Mouse (Mus musculus) heart, embryonic 15.5 days (tissue): Measurements from ENCODE around the gene Spns1. TPM values are rescaled to one million over a fixed set of nuclear protein-coding genes. Genes with fewer than 3 reads are reported as not detected.
"Not testable (repeated sequence)": the region's sequence is repeated elsewhere in the genome, so short reads cannot be mapped to it uniquely, and the experiment has no call there.

Experiments
- ATAC-seq: fragments of 200-750 bp; cut with Nextera tagmentation; replicated peaks from 2 replicates; pipeline ENCODE4 v1.8.0; 2017; ENCODE audit warnings: low read depth, moderate TSS enrichment; ENCODE audit not compliant: insufficient number of reproducible peaks, insufficient read depth, low FRiP score
- H3K27ac ChIP-seq: fragments of 300-500 bp; sonication (generic); 2 replicates; pipeline ENCODE4 v1.5.1; 2015; ENCODE audit warnings: mild to moderate bottlenecking, inconsistent platforms
- H3K27me3 ChIP-seq: fragments of 300-500 bp; sonication (generic); 2 replicates; pipeline ENCODE4 v1.6.1; 2015; ENCODE audit warnings: inconsistent platforms
- H3K36me3 ChIP-seq: fragments of 300-500 bp; sonication (generic); 2 replicates; pipeline ENCODE4 v1.6.1; 2015; ENCODE audit warnings: mild to moderate bottlenecking, inconsistent platforms
- H3K4me1 ChIP-seq: fragments of 300-500 bp; sonication (generic); replicated peaks from 2 replicates; pipeline ENCODE4 v1.6.1; 2015; ENCODE audit warnings: inconsistent platforms
- H3K4me2 ChIP-seq: fragments of 300-500 bp; sonication (generic); 2 replicates; pipeline ENCODE4 v1.6.1; 2015; ENCODE audit warnings: inconsistent platforms, mild to moderate bottlenecking, moderate library complexity
- H3K4me3 ChIP-seq: fragments of 300-500 bp; sonication (generic); 2 replicates; pipeline ENCODE4 v1.5.1; 2015; ENCODE audit warnings: mild to moderate bottlenecking, inconsistent platforms
- H3K9ac ChIP-seq: fragments of 300-500 bp; sonication (generic); 2 replicates; pipeline ENCODE4 v1.6.1; 2015; ENCODE audit warnings: mild to moderate bottlenecking, inconsistent platforms
- H3K9me3 ChIP-seq: fragments of 300-500 bp; sonication (generic); replicated peaks from 2 replicates; pipeline ENCODE4 v1.6.1; 2016; ENCODE audit warnings: inconsistent platforms
- WGBS: fragments of 180-500 bp; shearing (Covaris S2); methylation state at CpG from one replicate; pipeline ENCODE4 v1.1.7; 2015; ENCODE audit warnings: mixed read lengths; 5-methylcytosine and 5-hydroxymethylcytosine counted together
- polyA plus RNA-seq: library from polyadenylated mRNA; unstranded; fragments of >200 nt; fragmentation: Nextera tagmentation; extraction: Ambion mirVana; gene quantifications from 2 replicates; pipeline ENCODE4 v1.2.1, GENCODE M21; 2015

Gene Spns1
- polyA plus RNA-seq, 1 experiment from 2014 or later = 36.0 TPM

GRCm38 (mm10) chr7:126399548-126399947 lies 22.3 kb upstream of the Spns1 start:
- Histone ChIP-seq H3K27ac (no peak overlapping the region), H3K4me3 (no peak overlapping the region), H3K9me3 (no peaks in the 10 kb centered on the region), H3K4me1 (peaks cover 9% of the 10 kb centered on the region), H3K4me2 (no peak overlapping the region), H3K27me3 (no peaks in the 10 kb centered on the region), H3K9ac (no peak overlapping the region), H3K36me3 (no peaks in the 10 kb centered on the region)
- ATAC-seq = no peak
- 13% methylated on average over 5 of the region's 5 CpGs for WGBS

DNA sequence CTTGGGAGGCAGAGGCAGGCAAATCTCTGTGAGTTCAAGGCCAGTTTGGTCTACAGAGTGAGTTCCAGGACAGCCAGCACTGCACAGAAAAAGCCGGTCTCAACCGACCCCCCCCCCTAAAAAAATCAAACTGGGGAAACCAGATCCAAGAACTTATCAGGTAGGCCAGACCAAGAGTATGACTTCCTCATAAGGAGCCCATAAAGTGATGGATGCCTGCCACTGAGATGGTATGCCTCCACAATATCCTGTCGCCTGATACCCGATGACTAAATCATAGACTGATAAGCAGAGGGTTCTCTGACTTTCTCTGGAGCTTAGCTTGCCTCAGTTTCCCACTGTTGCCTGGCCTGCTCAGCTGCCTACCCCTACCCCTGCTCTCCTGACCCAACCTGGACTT lies 20.6 kb upstream of the Spns1 start:
- no peaks in the 10 kb centered on the region for H3K36me3 ChIP-seq
- H3K9me3 ChIP-seq = no peaks in the 10 kb centered on the region
- H3K4me3 ChIP-seq = no peak overlapping the region
- H3K27me3 ChIP-seq = no peaks in the 10 kb centered on the region
- H3K4me2 ChIP-seq = no peak overlapping the region
- no peak overlapping the region for H3K27ac ChIP-seq
- WGBS = 81% methylated on average over 4 of the region's 4 CpGs
- peaks cover 9% of the 10 kb centered on the region for H3K4me1 ChIP-seq
- no peak for ATAC-seq
- no peak overlapping the region for H3K9ac ChIP-seq

DNA sequence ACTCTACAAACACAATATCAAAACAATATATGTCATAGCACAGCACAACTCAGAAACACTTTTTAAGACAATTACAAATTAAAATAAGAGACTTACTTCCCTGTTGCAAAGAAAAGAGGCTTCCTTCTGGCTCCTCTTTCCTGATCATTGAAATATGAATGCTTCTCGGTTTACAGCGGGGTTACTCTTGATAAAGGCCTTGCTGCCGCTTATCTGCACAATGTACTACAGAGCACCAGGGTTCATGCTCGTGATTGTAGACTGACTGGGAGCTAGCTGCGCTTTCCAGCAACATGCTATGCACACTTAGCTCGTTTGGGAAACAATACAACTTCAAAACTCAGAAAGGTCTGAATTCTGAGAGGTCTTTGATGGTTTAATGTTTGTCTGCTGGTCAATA lies 20.0 kb upstream of the Spns1 start:
- WGBS = 32% methylated on average over 6 of the region's 6 CpGs
- Histone ChIP-seq H3K27me3 (no peaks in the 10 kb centered on the region), H3K9me3 (no peaks in the 10 kb centered on the region), H3K4me2 (peak overlapping the region; percentile 52), H3K36me3 (no peaks in the 10 kb centered on the region), H3K27ac (no peak overlapping the region), H3K4me1 (peaks cover 9% of the 10 kb centered on the region), H3K4me3 (peak overlapping the region; percentile 76; the same call in 1 of the 2 replicates), H3K9ac (no peak overlapping the region)
- ATAC-seq = no peak

- Histone ChIP-seq H3K9ac (peak within 1 kb of the TSS; percentile 65), H3K4me2 (peak within 1 kb of the TSS; percentile 77), H3K27me3 (no peaks in the 10 kb centered on the region), H3K4me1 (peaks cover 9% of the 10 kb centered on the region), H3K4me3 (peak within 1 kb of the TSS; percentile 76), H3K36me3 (no peaks in the 10 kb centered on the region), H3K27ac (peak within 1 kb of the TSS; percentile 56), H3K9me3 (no peaks in the 10 kb centered on the region)
- ATAC-seq = peak; percentile 99
- under 1% methylated on average over 59 of the region's 59 CpGs for WGBS
Measured at GRCm38 (mm10) chr7:126396298-126397119, 19.3 kb upstream of the Spns1 start, which contains the start of gene Nfatc2ip. Nfatc2ip (minus strand) TSS chr7:126396737.

- not testable (repeated sequence) for H3K27me3 ChIP-seq, H3K4me1 ChIP-seq, H3K9ac ChIP-seq, H3K27ac ChIP-seq, H3K4me3 ChIP-seq, ATAC-seq, H3K4me2 ChIP-seq, H3K9me3 ChIP-seq
- H3K36me3 ChIP-seq = peaks cover 31% of the 10 kb centered on the region
- 87% methylated on average over 7 of the region's 7 CpGs for WGBS
Measured at GRCm38 (mm10) chr7:126392086-126392884, 15.0 kb upstream of the Spns1 start.

- Histone ChIP-seq H3K27me3 (no peaks in the 10 kb centered on the region), H3K4me1 (no peaks in the 10 kb centered on the region), H3K4me2 (no peak overlapping the region), H3K9me3 (no peaks in the 10 kb centered on the region), H3K4me3 (no peak overlapping the region), H3K9ac (no peak overlapping the region), H3K36me3 (peaks cover 38% of the 10 kb centered on the region), H3K27ac (no peak overlapping the region)
- ATAC-seq = no peak
- 100% methylated on average over 1 of the region's 1 CpGs for WGBS
Measured at GRCm38 (mm10) chr7:126388185-126388584, 10.9 kb upstream of the Spns1 start.

GRCm38 (mm10) chr7:126383565-126383964 lies 6.3 kb upstream of the Spns1 start:
- WGBS = 78% methylated on average over 5 of the region's 5 CpGs
- H3K9me3 ChIP-seq = no peaks in the 10 kb centered on the region
- H3K36me3 ChIP-seq = peaks cover 14% of the 10 kb centered on the region; the same call in 1 of the 2 replicates
- no peak overlapping the region for H3K27ac ChIP-seq
- no peaks in the 10 kb centered on the region for H3K4me1 ChIP-seq
- H3K27me3 ChIP-seq = 0 out of 2 replicates have a peak, but pooled peaks cover 6% of the 10 kb centered on the region
- H3K4me2 ChIP-seq = no peak overlapping the region
- ATAC-seq = no peak
- H3K9ac ChIP-seq = no peak overlapping the region
- no peak overlapping the region for H3K4me3 ChIP-seq

DNA sequence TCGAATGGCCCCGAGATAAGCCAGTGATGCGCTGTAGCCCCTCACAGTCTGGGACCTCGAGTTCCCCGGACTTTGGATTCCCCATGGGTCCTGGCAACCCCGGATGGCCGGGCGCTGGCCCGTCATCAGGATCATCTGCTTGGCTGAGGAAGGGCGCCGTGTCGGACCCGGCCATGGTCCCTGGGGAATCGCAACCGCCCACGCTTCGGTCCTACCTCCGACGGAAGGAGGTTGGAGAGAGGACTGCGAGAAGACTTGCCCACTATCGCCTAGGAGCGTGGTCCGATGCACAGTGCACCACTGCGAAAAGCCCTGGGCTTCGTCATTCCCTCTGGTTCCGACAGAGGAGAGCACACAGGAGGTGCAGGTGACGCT lies 360 bp downstream of the Spns1 start:
- H3K4me1 ChIP-seq = peaks cover 22% of the 10 kb centered on the region
- no peaks in the 10 kb centered on the region for H3K9me3 ChIP-seq
- 0 out of 2 replicates have a peak overlapping the region, but pooled peaks have one; percentile 6 for H3K27ac ChIP-seq
- peak overlapping the region; percentile 96 for H3K4me2 ChIP-seq
- H3K4me3 ChIP-seq = peak overlapping the region; percentile 73
- H3K27me3 ChIP-seq = 0 out of 2 replicates have a peak, but pooled peaks cover 6% of the 10 kb centered on the region
- H3K9ac ChIP-seq = peak overlapping the region; percentile 73
- ATAC-seq = no peak; the same call in none of the 2 replicates
- WGBS = under 1% methylated on average over 27 of the region's 27 CpGs
- H3K36me3 ChIP-seq = peaks cover 23% of the 10 kb centered on the region

DNA sequence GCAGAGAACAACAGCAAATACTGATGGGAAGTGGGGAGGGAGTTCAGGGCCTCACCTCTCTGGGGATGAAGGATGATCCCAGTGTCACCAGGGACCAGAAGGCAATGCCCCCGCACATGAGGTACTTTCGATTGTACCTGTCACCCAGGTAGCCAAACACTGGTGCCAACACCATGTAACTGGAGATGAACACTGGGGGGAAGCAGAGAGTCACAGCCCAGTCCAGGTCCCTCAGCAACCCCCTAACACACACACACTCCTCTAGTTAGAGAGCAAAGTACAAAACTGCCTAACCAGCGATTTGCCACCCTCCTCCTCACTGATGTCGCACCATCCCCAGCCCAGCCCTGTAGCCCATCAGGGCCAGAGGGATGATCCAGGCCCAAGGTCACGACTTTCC lies 2.2 kb downstream of the Spns1 start:
- Histone ChIP-seq H3K9ac (no peak overlapping the region), H3K9me3 (no peaks in the 10 kb centered on the region), H3K4me3 (no peak overlapping the region), H3K27me3 (0 out of 2 replicates have a peak, but pooled peaks cover 2% of the 10 kb centered on the region), H3K4me2 (no peak overlapping the region), H3K4me1 (peaks cover 22% of the 10 kb centered on the region), H3K36me3 (peaks cover 35% of the 10 kb centered on the region), H3K27ac (no peak overlapping the region)
- WGBS = 74% methylated on average over 5 of the region's 5 CpGs
- ATAC-seq = no peak

DNA sequence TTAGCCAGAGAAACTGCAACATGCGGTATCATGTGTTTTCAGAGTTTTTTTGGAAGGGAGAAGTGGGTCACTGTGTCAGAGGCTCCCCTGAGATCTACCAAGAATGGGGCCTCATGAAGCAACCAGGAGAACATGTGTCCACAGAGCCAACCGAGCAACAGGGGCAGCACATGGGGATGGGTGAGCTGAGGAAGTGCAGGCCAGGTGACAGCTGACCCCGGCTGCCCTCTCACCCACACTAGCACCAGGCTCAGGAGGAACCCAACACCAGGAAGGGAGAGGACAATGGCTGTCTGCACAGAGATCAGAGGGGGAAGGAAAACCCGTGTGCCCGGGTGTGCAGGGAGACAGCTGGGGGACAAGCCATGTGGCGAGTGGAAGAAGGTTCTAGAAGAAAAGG lies 2.7 kb downstream of the Spns1 start:
- Histone ChIP-seq H3K4me1 (peaks cover 22% of the 10 kb centered on the region), H3K4me3 (no peak overlapping the region), H3K9ac (no peak overlapping the region), H3K36me3 (peaks cover 38% of the 10 kb centered on the region), H3K27me3 (no peaks in the 10 kb centered on the region), H3K4me2 (no peak overlapping the region), H3K27ac (no peak overlapping the region), H3K9me3 (no peaks in the 10 kb centered on the region)
- WGBS = 74% methylated on average over 6 of the region's 6 CpGs
- ATAC-seq = no peak

GRCm38 (mm10) chr7:126373007-126373406 lies 4.2 kb downstream of the Spns1 start:
- no peak overlapping the region for H3K4me2 ChIP-seq
- no peak for ATAC-seq
- H3K36me3 ChIP-seq = peaks cover 38% of the 10 kb centered on the region
- H3K27ac ChIP-seq = no peak overlapping the region
- H3K27me3 ChIP-seq = no peaks in the 10 kb centered on the region
- peaks cover 18% of the 10 kb centered on the region for H3K4me1 ChIP-seq
- H3K4me3 ChIP-seq = no peak overlapping the region
- WGBS = 85% methylated on average over 9 of the region's 9 CpGs
- no peaks in the 10 kb centered on the region for H3K9me3 ChIP-seq
- no peak overlapping the region for H3K9ac ChIP-seq
